Mouse (Mus musculus) midbrain, embryonic 11.5 days (tissue): ENCODE data around the gene Nlrp3. TPM values are rescaled to one million over a fixed set of nuclear protein-coding genes. Genes with fewer than 3 reads are reported as not detected.

Experiments used
- ATAC-seq: fragments of 200-750 bp; cut with Nextera tagmentation; 2 replicates; pipeline ENCODE4 v1.8.0; 2017; ENCODE audit warnings: moderate TSS enrichment, moderate library complexity; ENCODE audit not compliant: low FRiP score
- DNase-seq: peaks from one replicate; pipeline ENCODE4 v3.0.0; 2015; ENCODE audit warnings: low spot score; ENCODE audit errors: missing footprints
- H3K27ac ChIP-seq: fragments of 300-500 bp; sonication (generic); 2 replicates; pipeline ENCODE4 v1.5.1; 2014; ENCODE audit warnings: low read depth, low read length
- H3K27me3 ChIP-seq: fragments of 300-500 bp; sonication (generic); 2 replicates; pipeline ENCODE4 v1.6.1; 2014; ENCODE audit warnings: mild to moderate bottlenecking, low read length, moderate library complexity, mixed read lengths; ENCODE audit not compliant: control insufficient read depth, insufficient read depth
- H3K36me3 ChIP-seq: fragments of 300-500 bp; sonication (generic); 2 replicates; pipeline ENCODE4 v1.6.1; 2014; ENCODE audit warnings: mild to moderate bottlenecking, low read length, moderate library complexity, mixed read lengths; ENCODE audit not compliant: control insufficient read depth, insufficient read depth
- H3K4me1 ChIP-seq: fragments of 300-500 bp; sonication (generic); 2 replicates; pipeline ENCODE4 v1.6.1; 2014; ENCODE audit warnings: low read length; ENCODE audit not compliant: control insufficient read depth, insufficient read depth
- H3K4me2 ChIP-seq: fragments of 300-500 bp; sonication (generic); 2 replicates; pipeline ENCODE4 v1.6.1; 2014; ENCODE audit warnings: mild to moderate bottlenecking, moderate library complexity
- H3K4me3 ChIP-seq: fragments of 300-500 bp; sonication (generic); 2 replicates; pipeline ENCODE4 v1.5.1; 2014; ENCODE audit warnings: low read depth, low read length
- H3K9ac ChIP-seq: fragments of 300-500 bp; sonication (generic); 2 replicates; pipeline ENCODE4 v1.6.1; 2014; ENCODE audit warnings: low read length
- H3K9me3 ChIP-seq: fragments of 300-500 bp; sonication (generic); 2 replicates; pipeline ENCODE4 v1.6.1; 2016; ENCODE audit warnings: low read length; ENCODE audit not compliant: control insufficient read depth
- WGBS: fragments of 180-500 bp; shearing (Covaris S2); extraction: QIAGEN DNeasy Blood & Tissue Kit; methylation state at CpG from one replicate; pipeline ENCODE4 v1.1.7; 2014; 5-methylcytosine and 5-hydroxymethylcytosine counted together
- polyA plus RNA-seq: library from polyadenylated mRNA; unstranded; fragments of >200 nt; fragmentation: Nextera tagmentation; extraction: Ambion mirVana; gene quantifications from 2 replicates; pipeline ENCODE4 v1.2.1, GENCODE M21; 2014

Nlrp3 gene
- polyA plus RNA-seq, 1 experiment from 2014 or later: not detected

DNA sequence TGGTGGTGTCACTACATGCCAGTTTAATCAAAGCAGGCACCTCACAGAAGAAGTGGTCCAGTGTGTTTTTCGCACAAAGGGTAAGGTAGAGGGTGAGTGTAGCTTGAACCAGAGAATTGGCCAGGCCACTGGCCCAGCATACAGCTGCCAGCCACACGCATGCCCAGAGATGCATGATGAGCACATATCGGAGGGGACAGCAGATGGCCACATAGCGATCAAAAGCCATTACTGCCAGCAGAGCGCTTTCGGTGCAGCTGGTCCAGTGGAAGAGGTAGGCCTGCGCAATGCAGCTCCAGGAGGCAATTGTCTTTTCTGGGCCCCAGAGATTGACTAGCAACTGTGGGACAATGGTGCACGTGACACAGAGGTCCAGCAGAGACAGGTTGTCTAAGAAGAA lies 48.1 kb downstream of the Nlrp3 start:
- Histone ChIP-seq H3K4me3 (no peak overlapping the region), H3K9me3 (no peaks in the 10 kb centered on the region), H3K36me3 (no peaks in the 10 kb centered on the region), H3K4me1 (no peaks in the 10 kb centered on the region), H3K9ac (no peak overlapping the region), H3K27ac (no peak overlapping the region), H3K4me2 (no peak overlapping the region), H3K27me3 (no peaks in the 10 kb centered on the region)
- WGBS: 90% methylated on average over 8 of the region's 8 CpGs
- ATAC-seq (no peak), DNase-seq (no peak)

DNA sequence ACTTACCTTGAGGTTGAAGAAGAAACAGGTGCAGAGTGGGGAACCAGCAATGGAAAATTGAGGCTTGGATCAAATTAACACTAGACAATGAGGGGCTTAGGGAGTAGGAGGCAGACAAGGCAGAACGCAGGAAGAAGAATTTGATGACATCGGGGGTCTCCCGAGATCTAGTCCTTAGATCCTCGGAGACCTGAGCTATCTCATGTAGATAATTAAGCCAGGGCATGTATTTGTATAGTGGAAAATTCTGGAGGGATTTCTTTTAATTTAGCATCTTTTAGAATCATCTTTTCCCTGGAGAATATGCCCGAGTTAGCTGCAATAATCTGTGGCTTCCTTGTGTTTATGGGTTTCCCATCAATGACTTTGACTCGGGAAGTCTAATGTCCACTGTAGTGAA lies 51.8 kb downstream of the Nlrp3 start, which contains the start of gene Olfr223:
Gene Olfr223, minus strand, starts transcription at position 101 of the 400 bp plus-strand sequence.
- H3K27ac ChIP-seq: no peak within 1 kb of the TSS
- H3K4me1 ChIP-seq: no peaks in the 10 kb centered on the region
- H3K27me3 ChIP-seq: no peaks in the 10 kb centered on the region
- H3K9me3 ChIP-seq: no peaks in the 10 kb centered on the region
- no peak for DNase-seq
- H3K4me3 ChIP-seq: no peak within 1 kb of the TSS
- H3K36me3 ChIP-seq: no peaks in the 10 kb centered on the region
- no peak within 1 kb of the TSS for H3K9ac ChIP-seq
- ATAC-seq: no peak
- no peak within 1 kb of the TSS for H3K4me2 ChIP-seq
- 86% methylated on average over 6 of the region's 6 CpGs for WGBS

DNA sequence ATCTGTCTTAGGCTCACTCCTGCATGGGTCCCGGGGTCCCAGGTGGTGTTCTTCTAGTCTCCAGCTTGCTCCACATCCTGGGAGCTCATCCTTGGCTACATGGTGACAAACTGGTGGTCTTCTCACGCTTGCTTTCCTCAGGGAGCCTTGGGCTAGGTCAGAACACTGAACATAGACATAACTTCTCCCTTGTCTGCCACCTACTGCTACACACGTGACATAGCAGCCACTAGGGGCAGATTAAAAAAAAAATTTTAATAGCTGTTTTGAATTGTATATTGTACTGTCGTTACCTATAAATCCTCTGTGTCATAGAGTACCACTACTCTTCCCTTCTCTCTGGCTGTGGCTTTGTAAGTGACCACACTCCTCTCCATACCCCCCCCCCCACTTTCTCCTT lies 54.7 kb downstream of the Nlrp3 start:
- WGBS: 48% methylated on average over 4 of the region's 4 CpGs
- H3K9me3 ChIP-seq: no peaks in the 10 kb centered on the region
- no peak for ATAC-seq

DNA sequence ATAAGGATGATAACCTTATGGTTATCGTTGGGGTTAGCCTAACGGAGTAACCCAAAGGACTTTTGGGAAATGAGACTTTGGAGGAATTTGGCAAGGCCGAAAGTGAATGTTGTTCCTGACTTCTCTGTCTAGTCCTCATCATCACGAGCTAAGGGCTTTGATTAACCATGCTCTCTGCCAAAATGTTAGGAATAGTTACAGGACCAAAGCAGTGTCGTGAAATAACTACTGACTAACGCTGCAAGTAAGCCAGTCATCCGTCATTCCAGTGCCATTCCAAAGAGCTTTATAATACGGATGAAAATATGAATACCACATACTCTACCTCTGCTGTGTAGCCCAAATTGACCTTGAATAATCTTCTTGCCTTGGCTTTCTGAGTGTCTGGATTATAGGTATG lies 55.6 kb downstream of the Nlrp3 start:
- H3K27me3 ChIP-seq: no peaks in the 10 kb centered on the region
- ATAC-seq: no peak

More for the DNA sequence above, 54.7 kb downstream of the Nlrp3 start:
- Histone ChIP-seq H3K27me3 (no peaks in the 10 kb centered on the region), H3K9ac (no peak overlapping the region), H3K4me1 (no peaks in the 10 kb centered on the region), H3K4me3 (no peak overlapping the region), H3K27ac (no peak overlapping the region), H3K4me2 (no peak overlapping the region), H3K36me3 (no peaks in the 10 kb centered on the region)
- DNase-seq: no peak

DNA sequence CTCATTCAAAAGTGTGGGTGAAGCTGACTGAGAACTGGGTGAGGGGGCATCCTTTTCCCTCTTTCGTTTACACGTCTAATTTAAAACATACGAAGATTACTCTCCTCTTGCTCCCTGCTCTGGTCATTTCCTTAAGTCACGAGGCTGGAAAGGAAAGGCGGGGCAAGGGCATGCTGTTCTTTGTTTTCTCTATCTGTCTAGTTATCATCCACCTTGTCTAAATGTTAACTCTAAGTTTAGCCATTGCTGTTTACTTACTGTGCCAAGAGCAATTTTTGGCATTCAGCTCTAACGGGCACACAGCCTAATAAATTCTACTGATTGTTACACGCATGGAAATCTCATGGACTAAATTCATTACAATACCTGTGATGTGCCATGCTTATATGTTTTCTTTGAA lies 57.8 kb downstream of the Nlrp3 start:
- DNase-seq: no peak
- no peaks in the 10 kb centered on the region for H3K36me3 ChIP-seq
- no peak overlapping the region for H3K9ac ChIP-seq
- H3K4me3 ChIP-seq: no peak overlapping the region
- no peak overlapping the region for H3K27ac ChIP-seq
- no peaks in the 10 kb centered on the region for H3K4me1 ChIP-seq
- no peaks in the 10 kb centered on the region for H3K9me3 ChIP-seq
- H3K27me3 ChIP-seq: no peaks in the 10 kb centered on the region
- H3K4me2 ChIP-seq: no peak overlapping the region
- ATAC-seq: no peak
- 83% methylated on average over 7 of the region's 7 CpGs for WGBS

More for the DNA sequence above, 55.6 kb downstream of the Nlrp3 start:
- Histone ChIP-seq H3K27ac (no peak overlapping the region), H3K4me1 (no peaks in the 10 kb centered on the region), H3K4me3 (no peak overlapping the region), H3K9me3 (no peaks in the 10 kb centered on the region), H3K9ac (no peak overlapping the region), H3K36me3 (no peaks in the 10 kb centered on the region), H3K4me2 (no peak overlapping the region)
- no peak for DNase-seq
- WGBS: 90% methylated on average over 8 of the region's 8 CpGs

DNA sequence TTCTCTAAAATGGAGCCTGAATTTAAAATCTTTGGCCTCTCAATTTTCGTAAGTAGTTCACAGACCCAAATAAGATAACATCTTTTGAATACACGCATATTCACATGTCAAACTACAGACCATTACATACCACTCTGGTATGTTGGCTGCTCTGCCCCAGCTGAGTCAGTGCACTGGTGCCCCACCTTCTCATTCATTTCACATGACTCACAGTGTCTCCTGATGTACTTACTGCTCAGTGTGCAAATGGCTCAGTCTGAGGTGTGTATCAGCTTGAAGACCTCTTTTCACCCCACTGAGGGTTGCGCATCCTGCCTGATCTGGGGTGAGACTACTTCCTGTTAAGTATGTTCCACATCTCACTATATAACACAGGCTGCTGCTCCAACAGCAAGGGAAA lies 59.5 kb downstream of the Nlrp3 start:
- no peak for DNase-seq
- Histone ChIP-seq H3K36me3 (no peaks in the 10 kb centered on the region), H3K9ac (no peak overlapping the region), H3K4me1 (no peaks in the 10 kb centered on the region), H3K27me3 (no peaks in the 10 kb centered on the region), H3K27ac (no peak overlapping the region), H3K4me3 (no peak overlapping the region), H3K4me2 (no peak overlapping the region), H3K9me3 (no peaks in the 10 kb centered on the region)
- ATAC-seq: no peak
- 93% methylated on average over 3 of the region's 3 CpGs for WGBS

DNA sequence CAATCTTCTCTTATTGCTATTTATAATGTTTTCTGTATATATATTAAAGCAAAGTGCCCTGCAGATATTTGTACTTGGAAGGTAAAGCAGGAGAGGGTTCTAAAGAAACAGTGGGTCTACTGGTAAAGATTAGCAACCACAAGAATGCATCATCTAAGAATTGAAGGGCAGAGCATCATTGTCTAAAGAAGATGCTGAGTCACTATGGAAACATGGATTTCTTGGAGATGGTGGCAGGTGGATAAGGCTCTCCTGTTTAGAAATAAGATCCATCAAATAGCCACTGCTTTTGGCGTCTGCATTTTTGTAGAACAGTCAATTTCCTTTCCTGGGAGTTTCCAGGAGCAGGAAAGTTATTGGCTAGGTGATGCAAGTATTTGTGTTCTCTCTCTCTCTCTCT lies 60.9 kb downstream of the Nlrp3 start:
- Histone ChIP-seq H3K4me2 (no peak overlapping the region), H3K4me3 (no peak overlapping the region), H3K4me1 (no peaks in the 10 kb centered on the region), H3K9ac (no peak overlapping the region), H3K36me3 (no peaks in the 10 kb centered on the region), H3K9me3 (no peaks in the 10 kb centered on the region), H3K27me3 (no peaks in the 10 kb centered on the region), H3K27ac (no peak overlapping the region)
- no peak for DNase-seq
- ATAC-seq: no peak
- 76% methylated on average over 1 of the region's 1 CpGs for WGBS

DNA sequence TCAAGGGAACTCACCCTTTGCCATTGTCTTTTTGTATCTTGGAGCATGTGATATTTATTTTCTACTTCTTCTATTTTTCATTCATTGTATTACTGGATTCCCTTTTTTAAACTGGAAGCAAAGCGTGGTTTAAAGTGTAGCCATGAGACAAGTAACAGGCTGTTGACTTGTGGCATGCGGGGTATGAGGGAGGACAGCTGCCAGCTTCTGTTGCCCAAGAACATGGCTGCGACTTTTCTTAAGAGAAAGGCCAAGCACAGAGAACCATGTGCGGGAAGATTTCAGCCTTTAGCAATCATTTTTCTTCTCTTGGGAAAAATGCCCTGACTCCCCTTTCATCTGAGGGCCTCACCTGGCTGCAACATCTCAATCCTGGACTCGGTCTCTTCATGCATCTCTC lies 70.3 kb downstream of the Nlrp3 start:
- Histone ChIP-seq H3K9ac (no peak overlapping the region), H3K4me2 (no peak overlapping the region), H3K27me3 (no peaks in the 10 kb centered on the region), H3K4me3 (no peak overlapping the region), H3K9me3 (no peaks in the 10 kb centered on the region), H3K4me1 (no peaks in the 10 kb centered on the region), H3K36me3 (no peaks in the 10 kb centered on the region), H3K27ac (no peak overlapping the region)
- no peak for DNase-seq
- 85% methylated on average over 5 of the region's 5 CpGs for WGBS
- no peak for ATAC-seq

DNA sequence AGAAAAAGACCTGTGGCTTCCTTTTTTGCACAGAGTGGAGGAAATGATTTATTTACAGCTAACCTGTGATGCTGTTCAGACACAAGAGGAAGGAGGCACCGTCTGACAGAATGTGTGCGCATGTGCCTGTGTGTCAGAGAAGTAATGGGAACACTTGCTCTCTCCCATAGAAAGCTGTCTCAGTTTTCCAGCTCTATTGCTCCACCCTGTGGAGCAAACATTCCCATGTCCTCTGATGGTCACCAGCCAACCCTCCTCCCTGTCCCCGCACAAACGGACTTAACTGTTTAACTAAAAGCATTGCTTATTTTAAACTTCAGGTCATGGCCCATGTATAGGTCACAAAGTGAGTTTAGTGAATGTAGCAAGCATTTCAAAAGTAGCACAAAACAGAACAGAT lies 72.8 kb downstream of the Nlrp3 start:
- Histone ChIP-seq H3K27ac (no peak overlapping the region), H3K36me3 (no peaks in the 10 kb centered on the region), H3K4me2 (no peak overlapping the region), H3K9ac (no peak overlapping the region), H3K4me1 (no peaks in the 10 kb centered on the region), H3K4me3 (no peak overlapping the region), H3K9me3 (no peaks in the 10 kb centered on the region), H3K27me3 (no peaks in the 10 kb centered on the region)
- 63% methylated on average over 4 of the region's 4 CpGs for WGBS
- ATAC-seq: no peak
- DNase-seq: no peak
